Mouse (Mus musculus) kidney, adult 2 months (tissue): ENCODE measurements at regions not wholly inside any gene's neighbourhood (a gene's known extent, or its start where the extent isn't known, plus 50 kb on each side); places are given as distances from the start of the nearest gene placed in this dataset.

ENCODE experiments used
- DNase-seq: peaks from one replicate; pipeline ENCODE4 v3.0.0; 2021
- H3K27ac ChIP-seq: fragments of 200-500 bp; 2 replicates; pipeline ENCODE4 v1.5.1; 2012; ENCODE audit warnings: low read depth, low read length, control low read depth, inconsistent platforms; ENCODE audit not compliant: insufficient read depth
- H3K27me3 ChIP-seq: fragments of 200-500 bp; replicated peaks from 2 replicates; pipeline ENCODE4 v1.6.1; 2012; ENCODE audit warnings: mild to moderate bottlenecking, moderate library complexity, low read length, inconsistent platforms; ENCODE audit not compliant: control insufficient read depth, insufficient read depth
- H3K36me3 ChIP-seq: fragments of 200-500 bp; 2 replicates; pipeline ENCODE4 v1.6.1; 2012; ENCODE audit warnings: mild to moderate bottlenecking, moderate library complexity, low read length, inconsistent platforms; ENCODE audit not compliant: control insufficient read depth, insufficient read depth
- H3K4me1 ChIP-seq: fragments of 200-500 bp; 2 replicates; pipeline ENCODE4 v1.6.1; 2011; ENCODE audit warnings: low read length; ENCODE audit not compliant: control insufficient read depth, insufficient read depth
- H3K4me3 ChIP-seq: fragments of 200-500 bp; 2 replicates; pipeline ENCODE4 v1.5.1; 2011; ENCODE audit warnings: mild to moderate bottlenecking, low read depth, low read length, control low read depth; ENCODE audit not compliant: insufficient read depth
- CTCF ChIP-seq: fragments of 200-500 bp; conservative IDR thresholded peaks from 2 replicates; pipeline ENCODE4 v1.5.1; 2011; ENCODE audit warnings: low read depth, mild to moderate bottlenecking, control low read depth, low read length, moderate library complexity, mixed read lengths; ENCODE audit not compliant: insufficient read depth, insufficient read length
- POLR2A ChIP-seq: fragments of 200-500 bp; IDR thresholded peaks from one replicate; pipeline ENCODE4 v1.6.1; 2011; ENCODE audit warnings: low read depth, low read length, control low read depth
- WGBS: fragments of 180-500 bp; shearing (Covaris S2); methylation state at CpG from one replicate; pipeline ENCODE4 v1.1.7; 2018; 5-methylcytosine and 5-hydroxymethylcytosine counted together

- H3K27ac ChIP-seq, result no peak overlapping the region
Observed at GRCm38 (mm10) chr14:76868831-76869230, 167.7 kb upstream of the Ccdc122 start.

GRCm38 (mm10) chr14:76868131-76868530, 168.4 kb upstream of the Ccdc122 start:
- WGBS, result 89% methylated on average over 5 of the region's 5 CpGs
- TF ChIP-seq CTCF, result no peak
- TF ChIP-seq POLR2A, result no peak
- no peak overlapping the region for H3K27ac ChIP-seq

More at GRCm38 (mm10) chr14:76868831-76869230, 167.7 kb upstream of the Ccdc122 start:
- no peak for DNase-seq
- WGBS, result 93% methylated on average over 3 of the region's 3 CpGs
- Histone ChIP-seq H3K4me3 (no peak overlapping the region), H3K36me3 (no peaks in the 10 kb centered on the region), H3K27me3 (no peaks in the 10 kb centered on the region), H3K4me1 (no peaks in the 10 kb centered on the region)
- TF ChIP-seq CTCF (no peak), POLR2A (no peak)

GRCm38 (mm10) chr14:76864664-76865063, 171.9 kb upstream of the Ccdc122 start:
- Histone ChIP-seq H3K36me3 (no peaks in the 10 kb centered on the region), H3K4me3 (no peak overlapping the region), H3K27ac (no peak overlapping the region), H3K4me1 (no peaks in the 10 kb centered on the region), H3K27me3 (no peaks in the 10 kb centered on the region)
- TF ChIP-seq POLR2A (no peak), CTCF (no peak)
- no peak for DNase-seq
- 81% methylated on average over 4 of the region's 4 CpGs for WGBS

More at GRCm38 (mm10) chr14:76868131-76868530, 168.4 kb upstream of the Ccdc122 start:
- Histone ChIP-seq H3K4me1 (no peaks in the 10 kb centered on the region), H3K27me3 (no peaks in the 10 kb centered on the region), H3K36me3 (no peaks in the 10 kb centered on the region), H3K4me3 (no peak overlapping the region)
- DNase-seq, result no peak

GRCm38 (mm10) chr14:76863035-76863706, 173.4 kb upstream of the Ccdc122 start:
- H3K36me3 ChIP-seq, result no peaks in the 10 kb centered on the region
- H3K27me3 ChIP-seq, result no peaks in the 10 kb centered on the region
- no peak overlapping the region for H3K27ac ChIP-seq
- TF ChIP-seq CTCF, result no peak
- no peak for TF ChIP-seq POLR2A
- H3K4me3 ChIP-seq, result no peak overlapping the region
- H3K4me1 ChIP-seq, result no peaks in the 10 kb centered on the region
- DNase-seq, result no peak
- WGBS, result 81% methylated on average over 13 of the region's 13 CpGs

- H3K27me3 ChIP-seq, result no peaks in the 10 kb centered on the region
- no peak overlapping the region for H3K4me3 ChIP-seq
- no peak for DNase-seq
- no peak overlapping the region for H3K27ac ChIP-seq
- no peak for TF ChIP-seq CTCF
- TF ChIP-seq POLR2A, result no peak
- H3K4me1 ChIP-seq, result no peaks in the 10 kb centered on the region
- WGBS, result 62% methylated on average over 5 of the region's 5 CpGs
- H3K36me3 ChIP-seq, result no peaks in the 10 kb centered on the region
Observed at GRCm38 (mm10) chr14:76858396-76858795, 178.2 kb upstream of the Ccdc122 start.

GRCm38 (mm10) chr14:76857196-76857773, 179.3 kb upstream of the Ccdc122 start:
- TF ChIP-seq POLR2A, result no peak
- TF ChIP-seq CTCF, result no peak
- H3K27me3 ChIP-seq, result no peaks in the 10 kb centered on the region
- 60% methylated on average over 10 of the region's 10 CpGs for WGBS
- no peak for DNase-seq
- H3K27ac ChIP-seq, result no peak overlapping the region
- H3K4me1 ChIP-seq, result no peaks in the 10 kb centered on the region
- H3K36me3 ChIP-seq, result no peaks in the 10 kb centered on the region
- no peak overlapping the region for H3K4me3 ChIP-seq

- no peaks in the 10 kb centered on the region for H3K36me3 ChIP-seq
- H3K4me3 ChIP-seq, result no peak overlapping the region
- H3K27ac ChIP-seq, result no peak overlapping the region
- DNase-seq, result no peak
- no peaks in the 10 kb centered on the region for H3K4me1 ChIP-seq
- no peak for TF ChIP-seq POLR2A
- TF ChIP-seq CTCF, result no peak
- 65% methylated on average over 8 of the region's 8 CpGs for WGBS
- no peaks in the 10 kb centered on the region for H3K27me3 ChIP-seq
Observed at GRCm38 (mm10) chr14:76856591-76856990, 180.0 kb upstream of the Ccdc122 start.
